Mouse (Mus musculus) G1E (cell line): ENCODE data around the gene Bcl6. TPM values are rescaled to one million over a fixed set of nuclear protein-coding genes. Genes with fewer than 3 reads are reported as not detected.

ENCODE experiments used
- ATAC-seq: 2 replicates; pipeline ENCODE4 v1.8.0; 2016; ENCODE audit warnings: mild to moderate bottlenecking; ENCODE audit not compliant: insufficient number of reproducible peaks, poor library complexity, low FRiP score, severe bottlenecking; ENCODE audit errors: extremely low read depth
- DNase-seq: peaks from one replicate; pipeline ENCODE4 v3.0.0; 2012; ENCODE audit warnings: low spot score
- H3K27me3 ChIP-seq: 2 replicates; pipeline ENCODE4 v1.6.1; 2012; ENCODE audit warnings: mild to moderate bottlenecking, low read length, inconsistent platforms; ENCODE audit not compliant: insufficient read depth
- H3K36me3 ChIP-seq: replicated peaks from 2 replicates; pipeline ENCODE3; 2012; ENCODE audit warnings: mild to moderate bottlenecking, inconsistent platforms
- H3K4me1 ChIP-seq: 2 replicates; pipeline ENCODE4 v1.6.1; 2012; ENCODE audit warnings: low read depth, low read length, inconsistent platforms, mixed read lengths; ENCODE audit not compliant: insufficient read depth
- H3K4me3 ChIP-seq: 2 replicates; pipeline ENCODE4 v1.5.1; 2012; ENCODE audit warnings: low read depth, mild to moderate bottlenecking, inconsistent platforms, low read length, moderate library complexity, mixed read lengths
- H3K9me3 ChIP-seq: replicated peaks from 2 replicates; pipeline ENCODE4 v1.6.1; 2012; ENCODE audit warnings: inconsistent platforms
- CTCF ChIP-seq: IDR thresholded peaks from 2 replicates; pipeline ENCODE4 v1.5.1; 2012; ENCODE audit warnings: low read depth, low read length, inconsistent platforms, mixed read lengths
- GATA1 ChIP-seq: IDR thresholded peaks from 2 replicates; pipeline ENCODE4 v1.6.1; 2012; ENCODE audit warnings: borderline replicate concordance, low read length, inconsistent platforms, mixed read lengths
- GATA2 ChIP-seq: IDR thresholded peaks from 2 replicates; pipeline ENCODE4 v1.6.1; 2012; ENCODE audit warnings: low read depth, low read length, inconsistent platforms, borderline replicate concordance
- POLR2AphosphoS5 ChIP-seq: IDR thresholded peaks from 2 replicates; pipeline ENCODE4 v1.6.1; 2012; ENCODE audit warnings: low read depth, low read length, inconsistent platforms; ENCODE audit not compliant: insufficient replicate concordance
- TAL1 ChIP-seq: conservative IDR thresholded peaks from 2 replicates; pipeline ENCODE4 v1.6.1; 2012; ENCODE audit warnings: low read depth, low read length, inconsistent platforms, mixed read lengths
- polyA plus RNA-seq: library from polyadenylated mRNA; stranded (reverse); fragments of >175 nt; gene quantifications from 2 replicates; pipeline ENCODE4 v1.2.3, GENCODE M21; 2012
- total RNA-seq, 2 experiments: library from RNA; stranded (forward) in 1 of 2; stranded (reverse) in 1 of 2; fragments of 200-1000 nt in 1 of 2; fragments of >200 nt in 1 of 2; fragmentation: Nextera tagmentation in 1 of 2; gene quantifications; 2 replicates each; pipeline ENCODE4 v1.2.3; 2014 to 2017

Gene Bcl6
- total and polyA plus RNA-seq, 3 experiments: 0.22 TPM; not detected in 2

DNA sequence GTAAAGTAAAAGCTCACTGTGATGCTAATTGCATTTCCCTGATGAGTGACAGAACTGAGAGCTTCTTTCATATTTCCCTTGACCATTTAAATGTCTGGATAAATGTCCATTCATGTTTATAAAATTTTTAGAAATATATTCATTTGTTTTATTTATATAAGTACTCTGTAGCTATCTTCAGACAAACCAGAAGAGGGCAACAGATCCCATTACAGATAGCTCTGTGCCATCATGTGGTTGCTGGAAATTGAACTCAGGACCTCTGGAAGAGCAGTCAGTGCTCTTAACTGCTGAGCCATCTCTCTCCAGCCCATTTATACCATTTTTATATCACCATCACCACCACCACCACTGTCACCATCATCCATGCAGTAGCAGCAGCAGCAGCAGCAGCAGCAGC, 29.7 kb downstream of the Bcl6 start:
- no peak for DNase-seq
- Histone ChIP-seq H3K36me3 (no peaks in the 10 kb centered on the region), H3K4me1 (no peaks in the 10 kb centered on the region), H3K4me3 (no peak overlapping the region), H3K9me3 (peaks cover 39% of the 10 kb centered on the region), H3K27me3 (no peaks in the 10 kb centered on the region)
- TF ChIP-seq CTCF (no peak), TAL1 (no peak), POLR2AphosphoS5 (no peak), GATA1 (no peak), GATA2 (no peak)
- ATAC-seq: no peak

DNA sequence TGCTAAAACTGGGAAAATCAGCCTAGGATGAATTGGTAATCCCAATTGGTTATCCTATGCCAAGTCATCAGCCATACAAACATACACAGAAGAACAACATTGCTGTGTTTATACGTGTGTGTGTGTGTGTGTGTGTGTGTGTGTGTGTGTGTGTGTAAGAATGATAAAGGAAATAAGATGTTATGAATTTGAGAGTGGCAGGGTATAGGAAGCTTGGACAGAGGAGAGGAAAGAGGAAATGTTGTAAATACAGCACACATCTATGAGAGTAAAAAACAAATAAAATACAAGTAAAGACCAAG, 34.7 kb downstream of the Bcl6 start:
- H3K4me3 ChIP-seq: no peak overlapping the region
- H3K4me1 ChIP-seq: no peaks in the 10 kb centered on the region
- no peak for ATAC-seq
- H3K36me3 ChIP-seq: no peaks in the 10 kb centered on the region
- peaks cover 32% of the 10 kb centered on the region for H3K9me3 ChIP-seq
- TF ChIP-seq GATA1: no peak
- no peak for TF ChIP-seq TAL1
- no peak for TF ChIP-seq GATA2
- TF ChIP-seq POLR2AphosphoS5: no peak
- TF ChIP-seq CTCF: no peak
- no peaks in the 10 kb centered on the region for H3K27me3 ChIP-seq
- DNase-seq: no peak

DNA sequence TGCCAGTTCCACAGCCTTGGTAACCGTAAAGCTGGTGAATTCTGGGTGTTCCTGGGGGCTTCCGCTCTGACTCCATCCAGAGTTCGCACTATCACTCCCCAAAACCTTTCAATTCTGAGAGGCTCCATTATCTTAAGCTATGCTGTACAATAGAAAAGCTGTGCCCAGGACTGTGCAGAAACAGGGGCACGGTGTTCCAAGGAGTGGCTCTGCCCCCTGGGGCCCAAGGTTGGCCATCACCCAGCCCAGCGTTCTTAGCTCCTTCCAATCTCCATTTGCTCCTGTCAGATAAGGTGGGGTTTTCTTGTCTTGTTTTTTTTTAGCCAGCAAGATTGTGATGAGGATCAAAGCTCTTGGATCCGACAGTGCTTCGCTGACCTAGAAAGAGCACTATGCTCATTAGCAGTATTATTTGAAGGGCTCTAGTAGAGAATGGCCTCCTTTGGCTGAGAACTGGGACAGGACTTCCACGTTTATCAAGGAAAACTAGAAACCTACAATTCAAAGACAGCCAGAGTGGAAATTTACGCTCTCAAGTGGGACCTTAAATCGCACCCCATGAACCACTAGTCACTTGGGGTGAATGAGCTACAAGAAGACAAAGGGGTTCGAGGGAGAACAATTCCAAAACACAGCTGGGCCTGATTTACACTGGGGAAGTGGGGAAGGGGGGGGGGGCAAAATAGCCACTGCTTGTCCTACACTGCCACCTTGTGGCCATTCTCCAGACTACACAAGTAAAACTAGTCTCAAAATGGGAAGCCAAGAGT, 35.3 kb downstream of the Bcl6 start:
- Histone ChIP-seq H3K4me3 (no peak overlapping the region), H3K4me1 (no peaks in the 10 kb centered on the region), H3K27me3 (no peaks in the 10 kb centered on the region), H3K36me3 (no peaks in the 10 kb centered on the region), H3K9me3 (peaks cover 33% of the 10 kb centered on the region)
- TF ChIP-seq CTCF (peak; percentile 23; the same call in 1 of the 2 replicates), GATA1 (no peak)
- DNase-seq (no peak), ATAC-seq (no peak)

DNA sequence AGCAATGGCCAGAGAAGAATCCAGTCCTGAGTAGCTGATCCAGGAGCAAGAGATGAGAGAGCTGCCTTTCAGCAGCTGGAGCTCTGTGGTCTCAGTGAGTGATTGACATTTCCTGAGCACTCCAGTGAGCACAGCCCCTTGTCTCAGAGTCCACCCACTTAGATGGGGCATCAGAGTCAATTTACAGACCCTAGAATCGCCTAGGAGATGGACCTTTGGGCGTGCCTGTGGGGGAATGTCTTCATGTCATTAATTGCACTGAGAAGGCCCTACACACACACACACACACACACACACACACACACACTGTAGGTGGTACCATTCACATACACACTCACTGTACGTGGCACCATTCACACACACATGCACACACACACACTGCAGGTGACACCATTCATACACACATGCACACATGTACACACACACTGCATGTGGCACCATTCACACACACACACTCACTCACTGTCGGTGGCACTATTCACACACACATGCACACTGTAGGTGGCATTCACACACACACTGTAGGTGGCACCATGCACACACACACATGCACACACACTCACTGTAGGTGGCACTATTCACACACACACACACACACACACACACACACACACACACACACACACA, 36.4 kb downstream of the Bcl6 start:
- ATAC-seq (no peak), DNase-seq (no peak)
- H3K4me3 ChIP-seq: no peak overlapping the region
- H3K36me3 ChIP-seq: no peaks in the 10 kb centered on the region
- H3K9me3 ChIP-seq: peaks cover 41% of the 10 kb centered on the region
- H3K4me1 ChIP-seq: no peaks in the 10 kb centered on the region
- no peaks in the 10 kb centered on the region for H3K27me3 ChIP-seq
- TF ChIP-seq POLR2AphosphoS5 (no peak), GATA1 (no peak), GATA2 (no peak), TAL1 (no peak), CTCF (no peak)

DNA sequence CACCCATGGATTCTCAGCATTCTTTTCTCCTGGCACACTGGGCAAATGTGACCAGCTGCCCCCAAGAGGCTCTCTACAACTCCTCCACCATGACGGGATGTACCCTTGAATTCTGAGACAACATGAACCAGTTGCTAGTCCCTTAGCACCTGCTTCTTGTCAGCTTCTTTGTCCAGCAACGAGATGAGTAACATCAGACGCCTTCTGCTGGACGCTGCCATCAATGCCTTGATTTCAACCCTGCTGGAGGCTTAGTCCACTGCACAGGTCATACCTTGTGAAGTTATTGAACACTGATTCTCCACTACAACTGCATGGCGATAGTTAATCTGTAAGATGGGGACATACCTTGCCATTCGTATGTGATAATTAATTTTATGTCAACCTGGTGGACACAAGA, 41.0 kb downstream of the Bcl6 start:
- H3K4me1 ChIP-seq: no peaks in the 10 kb centered on the region
- ATAC-seq: no peak
- no peaks in the 10 kb centered on the region for H3K27me3 ChIP-seq
- peaks cover 39% of the 10 kb centered on the region for H3K9me3 ChIP-seq
- H3K36me3 ChIP-seq: no peaks in the 10 kb centered on the region
- DNase-seq: no peak
- H3K4me3 ChIP-seq: no peak overlapping the region
- no peak for TF ChIP-seq GATA1
- TF ChIP-seq TAL1: no peak
- TF ChIP-seq CTCF: no peak
- TF ChIP-seq POLR2AphosphoS5: no peak
- no peak for TF ChIP-seq GATA2

DNA sequence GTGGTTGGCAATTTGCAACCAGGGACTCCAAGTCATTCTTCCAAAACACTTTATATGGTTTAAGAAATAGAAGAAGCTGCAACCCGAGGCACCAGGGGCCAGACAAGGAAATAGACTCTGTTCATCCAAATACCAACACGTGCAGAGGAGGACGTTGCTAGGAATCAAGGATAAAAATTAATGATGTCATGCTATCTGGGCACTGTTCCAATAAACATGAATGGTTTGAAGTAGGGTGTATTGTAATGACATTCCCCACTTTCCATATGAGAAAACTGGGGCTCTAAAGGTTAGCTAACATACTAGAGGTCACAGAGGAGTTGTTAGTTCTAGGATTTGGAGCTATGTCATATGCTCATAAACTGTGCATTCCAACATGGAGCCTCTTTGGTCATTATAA, 43.9 kb downstream of the Bcl6 start:
- Histone ChIP-seq H3K27me3 (no peaks in the 10 kb centered on the region), H3K4me3 (no peak overlapping the region), H3K9me3 (peaks cover 29% of the 10 kb centered on the region), H3K36me3 (no peaks in the 10 kb centered on the region), H3K4me1 (no peaks in the 10 kb centered on the region)
- DNase-seq (no peak), ATAC-seq (no peak)
- TF ChIP-seq CTCF (no peak), GATA2 (no peak), TAL1 (no peak), POLR2AphosphoS5 (no peak), GATA1 (no peak)
